10 mouse cellular contexts compared by ENCODE assay signal in genomic region chr19:46849443-46849997, GRCm38 (mm10).
DNase-seq lines count a peak whose midpoint lies in the region; ATAC-seq lines count a peak whose summit lies in the region.
"Had no signal": no experiment of that assay in that cellular context is flagged by ENCODE, and none has a peak within 500 bp of the region (broad histone marks: within the 10 kb centered on the region; RNA-seq: fewer than 3 reads in every experiment).

No protein-coding gene starts in this region.

- peaks cover 55% of the 10 kb centered on the region for H3K36me3 ChIP-seq in erythroblast, embryonic 14.5 days (ENCODE audit: control insufficient read depth)
- H3K36me3 ChIP-seq in liver, embryonic 11.5 days (ENCODE audit: control insufficient read depth, insufficient read depth, low read length) = no peaks in the 10 kb centered on the region

- intact Hi-C loops in left cerebral cortex, postnatal 36 days (cut with DNase I) = no loop called here

- H3K9ac ChIP-seq in liver, embryonic 11.5 days (ENCODE audit: low read depth, low read length) = 0 out of 2 replicates have a peak overlapping the region, but pooled peaks have one; percentile 1
- H3K9ac ChIP-seq: forebrain, embryonic 13.5 days had no signal

- 43% methylated on average over 9 of the region's 9 CpGs for WGBS in liver, embryonic 11.5 days

- ATAC-seq in liver, embryonic 11.5 days (replicated peaks; ENCODE audit: low FRiP score) = peak; percentile 96
- ATAC-seq: forebrain, embryonic 13.5 days; Patski had no signal

- H3K27me3 ChIP-seq in erythroblast, embryonic 14.5 days (ENCODE audit: control insufficient read depth) = no peaks in the 10 kb centered on the region
- H3K27me3 ChIP-seq in liver, embryonic 11.5 days (replicated peaks; ENCODE audit: control insufficient read depth, insufficient read depth, low read length) = no peaks in the 10 kb centered on the region
- H3K27me3 ChIP-seq: forebrain, embryonic 13.5 days; Patski had no signal

- peak overlapping the region; percentile 76 for H3K27ac ChIP-seq in liver, embryonic 11.5 days (ENCODE audit: low read depth, low read length)
- H3K27ac ChIP-seq: forebrain, embryonic 13.5 days had no signal

- peaks cover 96% of the 10 kb centered on the region for H3K4me1 ChIP-seq in erythroblast, embryonic 14.5 days (ENCODE audit: control insufficient read depth)
- peaks cover 44% of the 10 kb centered on the region for H3K4me1 ChIP-seq in liver, embryonic 11.5 days (replicated peaks; ENCODE audit: control insufficient read depth, insufficient read depth, low read length)

- H3K9me3 ChIP-seq in erythroblast, embryonic 14.5 days (ENCODE audit: control insufficient read depth, low read length) = no peaks in the 10 kb centered on the region
- no peaks in the 10 kb centered on the region for H3K9me3 ChIP-seq in liver, embryonic 11.5 days (ENCODE audit: control insufficient read depth, low read length)
- H3K9me3 ChIP-seq: forebrain, embryonic 13.5 days had no signal

- DNase-seq in ovary, postnatal 36 days (ENCODE audit: low spot score) = peak; percentile 34
- DNase-seq in ovary, postnatal 10 days (ENCODE audit: low spot score) = no peak
- DNase-seq in liver, embryonic 11.5 days (ENCODE audit: low spot score) = no peak
- DNase-seq in yolk sac, embryonic 10.5 days (ENCODE audit: low spot score) = peak; percentile 46
- DNase-seq in left cerebral cortex, postnatal 36 days (ENCODE audit: low spot score in 2 of 2) = no peak
- no peak for DNase-seq in cerebellum, adult 11-12 months
- DNase-seq: lung, postnatal 36 days had no signal

- peak overlapping the region; percentile 31 for H3K4me2 ChIP-seq in liver, embryonic 11.5 days
- H3K4me2 ChIP-seq: forebrain, embryonic 13.5 days had no signal

- peak overlapping the region; percentile 36 for H3K4me3 ChIP-seq in erythroblast, embryonic 14.5 days (replicated peaks)
- H3K4me3 ChIP-seq in liver, embryonic 11.5 days (ENCODE audit: low read depth, low read length) = no peak overlapping the region
- H3K4me3 ChIP-seq: forebrain, embryonic 13.5 days had no signal

Comparison
In these comparisons a context has a peak if more than half of its experiments do, and no peak if none do; other contexts are left out.
1. DNase-seq: peak in ovary, postnatal 36 days (single experiment) and yolk sac, embryonic 10.5 days (single experiment); none in ovary, postnatal 10 days (single experiment), liver, embryonic 11.5 days (single experiment), left cerebral cortex, postnatal 36 days (0 of 2) and cerebellum, adult 11-12 months (single experiment).